Mouse (Mus musculus): ENCODE results near the gene Relch.

The Relch gene

DNA sequence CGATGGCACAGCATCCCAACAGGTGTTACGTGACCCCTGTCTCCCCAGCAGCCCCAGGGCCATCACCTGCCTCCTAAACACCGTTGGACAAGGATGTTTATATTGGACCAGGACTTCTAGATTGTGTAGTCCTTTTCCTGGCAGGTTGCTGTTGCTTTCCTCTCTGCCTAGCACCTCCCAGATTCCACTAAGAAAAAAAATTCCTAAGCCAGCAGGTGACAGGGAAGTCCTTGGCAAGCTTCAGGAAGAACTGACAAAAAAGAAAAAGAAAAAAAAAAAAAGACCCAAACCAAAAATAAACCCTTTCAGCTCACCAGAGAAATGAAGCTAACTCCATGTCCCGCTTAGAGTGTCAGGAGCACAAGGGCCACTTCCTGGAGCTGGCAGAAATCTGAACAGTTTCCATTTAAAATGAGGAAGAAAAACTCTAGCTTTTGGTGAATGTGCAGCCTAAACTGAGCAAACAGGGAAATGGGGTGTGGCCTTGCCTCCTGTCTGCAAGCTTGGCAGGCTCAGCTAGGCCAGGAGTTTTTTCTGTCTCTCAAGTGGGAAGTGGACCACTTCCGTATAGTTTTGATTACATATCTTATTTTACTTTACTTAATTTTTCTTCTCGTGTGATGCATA, 123.2 kb downstream of the Relch start:
- no peak for ATAC-seq (ENCODE audit: insufficient number of reproducible peaks, low FRiP score, low TSS enrichment)

- no peak for ATAC-seq (ENCODE audit: insufficient number of reproducible peaks, low FRiP score, low TSS enrichment)
Measured at GRCm38 (mm10) chr1:105790103-105790502, 126.4 kb downstream of the Relch start.

DNA sequence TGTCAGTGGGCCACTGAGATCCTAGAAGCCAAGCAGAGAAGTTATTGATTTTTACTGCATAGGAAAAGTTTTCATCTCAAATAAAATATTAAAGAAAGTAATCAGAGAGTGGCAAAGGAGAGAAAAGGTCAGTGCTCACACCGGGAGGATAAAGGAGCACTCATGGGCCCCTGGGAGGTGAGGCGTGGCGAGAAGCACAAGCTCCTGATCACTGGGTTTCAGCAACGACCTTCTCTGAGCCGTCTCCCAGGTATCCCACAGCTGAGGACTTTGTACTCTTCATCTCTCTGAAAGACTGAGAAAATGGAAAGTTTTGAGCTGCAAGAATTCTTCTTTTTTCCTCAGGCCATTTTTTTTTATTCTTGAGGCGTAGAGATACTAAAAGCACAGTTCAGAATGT, 131.0 kb downstream of the Relch start:
- ATAC-seq (ENCODE audit: insufficient number of reproducible peaks, low FRiP score, low TSS enrichment) = no peak

DNA sequence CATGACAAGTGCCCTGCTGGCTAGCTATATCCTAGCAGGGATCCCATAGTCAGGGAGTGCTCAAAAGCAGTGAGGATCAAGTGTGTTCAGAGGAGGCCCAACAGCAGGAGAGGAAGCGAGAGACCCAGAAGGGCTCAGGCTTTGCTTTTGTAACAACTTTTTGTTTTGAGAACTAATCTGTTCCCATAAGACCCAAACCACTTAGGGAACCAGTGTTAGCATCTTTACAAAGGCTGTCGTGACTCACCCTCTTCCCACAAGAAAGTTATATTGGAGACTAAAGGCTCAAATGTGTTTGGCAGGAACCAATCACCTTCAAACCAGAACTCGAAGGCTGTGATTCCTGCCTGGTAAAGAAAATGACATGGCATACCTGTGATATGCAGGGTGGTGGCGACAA, 132.0 kb downstream of the Relch start:
- ATAC-seq (ENCODE audit: insufficient number of reproducible peaks, low FRiP score, low TSS enrichment) = no peak

- ATAC-seq (ENCODE audit: insufficient number of reproducible peaks, low FRiP score, low TSS enrichment) = no peak
Measured at GRCm38 (mm10) chr1:105800570-105800969, 136.9 kb downstream of the Relch start.

DNA sequence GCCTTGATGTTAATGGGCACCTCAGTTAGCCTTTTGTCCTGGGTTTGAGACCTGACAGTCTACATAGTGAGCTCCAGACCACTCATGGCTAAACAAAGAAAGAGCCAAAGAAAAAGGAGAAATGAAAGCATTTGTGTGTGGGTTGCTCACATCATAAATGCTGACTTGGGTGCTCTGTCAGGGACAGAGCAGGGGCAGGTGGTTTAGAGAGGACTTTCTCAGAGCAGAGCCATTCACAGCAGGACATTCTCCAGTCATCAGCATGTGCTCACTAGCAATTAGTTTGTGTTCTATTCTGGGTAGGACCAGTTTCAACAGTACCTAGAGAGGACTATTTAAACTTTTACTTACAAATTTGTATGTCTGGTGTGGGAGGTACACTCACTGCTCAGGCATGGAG, 137.6 kb downstream of the Relch start:
- no peak for ATAC-seq (ENCODE audit: insufficient number of reproducible peaks, low FRiP score, low TSS enrichment)

DNA sequence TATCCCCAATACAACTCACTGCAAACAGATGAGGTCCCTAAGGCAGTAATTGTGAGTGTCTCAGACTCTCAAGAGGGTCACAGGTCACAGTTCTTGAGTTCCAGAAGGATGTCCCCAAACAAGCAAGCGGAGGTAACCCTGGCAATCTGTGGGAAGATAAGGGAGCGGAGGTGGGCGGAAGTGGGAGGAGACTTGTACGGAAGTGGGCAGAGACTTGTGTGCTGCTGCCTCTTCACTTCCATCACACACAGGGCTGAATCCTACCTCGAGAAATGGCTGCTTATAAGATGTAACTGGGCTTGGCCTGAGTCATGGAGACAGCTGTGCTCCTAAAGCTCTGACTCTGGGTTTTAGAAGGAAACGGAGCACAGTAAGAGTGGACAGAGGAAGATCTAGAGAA, 139.3 kb downstream of the Relch start:
- ATAC-seq (ENCODE audit: insufficient number of reproducible peaks, low FRiP score, low TSS enrichment) = no peak

DNA sequence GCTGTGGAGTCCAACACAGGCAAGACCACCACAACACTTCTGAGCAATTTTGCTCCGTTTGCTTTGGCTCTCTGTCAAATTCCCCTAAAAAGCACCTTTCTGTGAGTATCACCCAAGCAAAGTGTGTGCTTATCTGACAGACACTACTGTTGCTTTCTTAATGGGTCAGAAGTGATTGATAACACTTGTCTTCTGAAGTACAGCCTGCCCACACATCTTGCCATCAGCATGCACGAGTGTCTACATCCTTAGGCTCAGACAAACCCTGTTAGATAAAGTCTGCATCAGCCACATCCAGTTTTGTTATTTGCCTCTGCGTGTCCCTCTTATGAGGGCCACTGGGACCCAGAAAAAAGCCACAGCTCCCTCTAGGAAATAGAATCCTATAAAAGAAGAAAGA, 140.6 kb downstream of the Relch start:
- no peak for ATAC-seq (ENCODE audit: insufficient number of reproducible peaks, low FRiP score, low TSS enrichment)
